Mouse (Mus musculus) lung, embryonic 15.5 days (tissue): ENCODE results near the gene Ngp. TPM values are rescaled to one million over a fixed set of nuclear protein-coding genes. Genes with fewer than 3 reads are reported as not detected.
A peak's percentile ranks its signal among the peaks of the same experiment; 100 is the strongest.

Source experiments
- ATAC-seq: fragments of 200-750 bp; cut with Nextera tagmentation; 2 replicates; pipeline ENCODE4 v1.8.0; 2017; ENCODE audit warnings: moderate number of reproducible peaks, borderline replicate concordance; ENCODE audit not compliant: low FRiP score, low TSS enrichment; ENCODE audit errors: extremely low read depth
- H3K27ac ChIP-seq: fragments of 300-500 bp; sonication (generic); 2 replicates; pipeline ENCODE4 v1.5.1; 2015; ENCODE audit warnings: moderate library complexity, mild to moderate bottlenecking, inconsistent platforms
- H3K27me3 ChIP-seq: fragments of 300-500 bp; sonication (generic); 2 replicates; pipeline ENCODE4 v1.6.1; 2015; ENCODE audit warnings: inconsistent platforms
- H3K36me3 ChIP-seq: fragments of 300-500 bp; sonication (generic); 2 replicates; pipeline ENCODE4 v1.6.1; 2015; ENCODE audit warnings: inconsistent platforms
- H3K4me1 ChIP-seq: fragments of 300-500 bp; sonication (generic); 2 replicates; pipeline ENCODE4 v1.6.1; 2015; ENCODE audit warnings: inconsistent platforms
- H3K4me2 ChIP-seq: fragments of 300-500 bp; sonication (generic); 2 replicates; pipeline ENCODE4 v1.6.1; 2015; ENCODE audit warnings: inconsistent platforms, mild to moderate bottlenecking, moderate library complexity
- H3K4me3 ChIP-seq: fragments of 300-500 bp; sonication (generic); 2 replicates; pipeline ENCODE4 v1.5.1; 2015; ENCODE audit warnings: mild to moderate bottlenecking, inconsistent platforms
- H3K9ac ChIP-seq: fragments of 300-500 bp; sonication (generic); 2 replicates; pipeline ENCODE4 v1.6.1; 2015; ENCODE audit warnings: inconsistent platforms
- H3K9me3 ChIP-seq: fragments of 300-500 bp; sonication (generic); 2 replicates; pipeline ENCODE4 v1.6.1; 2016; ENCODE audit warnings: inconsistent platforms
- WGBS: fragments of 180-500 bp; shearing (Covaris S2); methylation state at CpG from one replicate; pipeline ENCODE4 v1.1.7; 2015; 5-methylcytosine and 5-hydroxymethylcytosine counted together
- polyA plus RNA-seq: library from polyadenylated mRNA; unstranded; fragments of >200 nt; fragmentation: Nextera tagmentation; extraction: Ambion mirVana; gene quantifications from 2 replicates; pipeline ENCODE4 v1.2.1, GENCODE M21; 2015

The Ngp gene
- polyA plus RNA-seq, 1 experiment from 2014 or later, result 3.7 TPM

GRCm38 (mm10) chr9:110440049-110440448 lies 20.5 kb downstream of the Ngp start:
- Histone ChIP-seq H3K4me3 (no peak overlapping the region), H3K36me3 (0 out of 2 replicates have a peak, but pooled peaks cover 7% of the 10 kb centered on the region)
- no peak for ATAC-seq

GRCm38 (mm10) chr9:110440559-110440958 lies 21.0 kb downstream of the Ngp start:
- no peak overlapping the region for H3K4me2 ChIP-seq
- 80% methylated on average over 6 of the region's 6 CpGs for WGBS
- H3K9me3 ChIP-seq, result no peaks in the 10 kb centered on the region
- no peak overlapping the region for H3K9ac ChIP-seq
- no peak overlapping the region for H3K27ac ChIP-seq
- H3K36me3 ChIP-seq, result 0 out of 2 replicates have a peak, but pooled peaks cover 7% of the 10 kb centered on the region
- H3K4me3 ChIP-seq, result no peak overlapping the region
- no peaks in the 10 kb centered on the region for H3K4me1 ChIP-seq
- H3K27me3 ChIP-seq, result no peaks in the 10 kb centered on the region
- ATAC-seq, result no peak

More at GRCm38 (mm10) chr9:110440049-110440448, 20.5 kb downstream of the Ngp start:
- H3K4me1 ChIP-seq, result no peaks in the 10 kb centered on the region
- no peak overlapping the region for H3K9ac ChIP-seq
- H3K9me3 ChIP-seq, result no peaks in the 10 kb centered on the region
- H3K27me3 ChIP-seq, result no peaks in the 10 kb centered on the region
- H3K4me2 ChIP-seq, result no peak overlapping the region
- 38% methylated on average over 5 of the region's 5 CpGs for WGBS
- no peak overlapping the region for H3K27ac ChIP-seq

- H3K9ac ChIP-seq, result no peak overlapping the region
- 79% methylated on average over 15 of the region's 15 CpGs for WGBS
These were observed 28.8 kb downstream of the Ngp start for GRCm38 (mm10) chr9:110448356-110448755.

GRCm38 (mm10) chr9:110448857-110449617 lies 29.5 kb downstream of the Ngp start:
- no peak overlapping the region for H3K4me3 ChIP-seq
- H3K36me3 ChIP-seq, result 0 out of 2 replicates have a peak, but pooled peaks cover 7% of the 10 kb centered on the region
- H3K4me2 ChIP-seq, result no peak overlapping the region
- ATAC-seq, result peak; percentile 49; the same call in 1 of the 2 replicates
- no peaks in the 10 kb centered on the region for H3K4me1 ChIP-seq
- H3K27me3 ChIP-seq, result no peaks in the 10 kb centered on the region
- no peaks in the 10 kb centered on the region for H3K9me3 ChIP-seq
- no peak overlapping the region for H3K9ac ChIP-seq
- WGBS, result 20% methylated on average over 11 of the region's 11 CpGs
- no peak overlapping the region for H3K27ac ChIP-seq

More at GRCm38 (mm10) chr9:110448356-110448755, 28.8 kb downstream of the Ngp start:
- Histone ChIP-seq H3K27me3 (no peaks in the 10 kb centered on the region), H3K4me2 (no peak overlapping the region), H3K36me3 (0 out of 2 replicates have a peak, but pooled peaks cover 7% of the 10 kb centered on the region), H3K4me1 (no peaks in the 10 kb centered on the region), H3K4me3 (no peak overlapping the region), H3K27ac (no peak overlapping the region), H3K9me3 (no peaks in the 10 kb centered on the region)
- ATAC-seq, result no peak

- 64% methylated on average over 3 of the region's 3 CpGs for WGBS
- ATAC-seq, result no peak
- Histone ChIP-seq H3K36me3 (0 out of 2 replicates have a peak, but pooled peaks cover 7% of the 10 kb centered on the region), H3K27ac (no peak overlapping the region), H3K4me2 (no peak overlapping the region), H3K9me3 (no peaks in the 10 kb centered on the region), H3K4me1 (no peaks in the 10 kb centered on the region), H3K4me3 (no peak overlapping the region), H3K9ac (no peak overlapping the region), H3K27me3 (no peaks in the 10 kb centered on the region)
These were observed 33.0 kb downstream of the Ngp start for GRCm38 (mm10) chr9:110452523-110452922.

- H3K9ac ChIP-seq, result no peak overlapping the region
- H3K4me2 ChIP-seq, result no peak overlapping the region
- no peak overlapping the region for H3K4me3 ChIP-seq
- no peaks in the 10 kb centered on the region for H3K36me3 ChIP-seq
- H3K27ac ChIP-seq, result no peak overlapping the region
- H3K27me3 ChIP-seq, result no peaks in the 10 kb centered on the region
- ATAC-seq, result no peak
- no peaks in the 10 kb centered on the region for H3K9me3 ChIP-seq
- 87% methylated on average over 3 of the region's 3 CpGs for WGBS
- no peaks in the 10 kb centered on the region for H3K4me1 ChIP-seq
These were observed 38.4 kb downstream of the Ngp start for GRCm38 (mm10) chr9:110457926-110458325.

GRCm38 (mm10) chr9:110459145-110459727 lies 39.7 kb downstream of the Ngp start:
- no peak for ATAC-seq
- Histone ChIP-seq H3K27me3 (no peaks in the 10 kb centered on the region), H3K4me3 (no peak overlapping the region), H3K9me3 (no peaks in the 10 kb centered on the region), H3K4me2 (no peak overlapping the region), H3K27ac (no peak overlapping the region), H3K9ac (no peak overlapping the region), H3K4me1 (no peaks in the 10 kb centered on the region), H3K36me3 (no peaks in the 10 kb centered on the region)
- 29% methylated on average over 2 of the region's 2 CpGs for WGBS

GRCm38 (mm10) chr9:110460884-110461815 lies 41.6 kb downstream of the Ngp start:
- no peaks in the 10 kb centered on the region for H3K4me1 ChIP-seq
- no peak overlapping the region for H3K9ac ChIP-seq
- no peak for ATAC-seq
- no peaks in the 10 kb centered on the region for H3K9me3 ChIP-seq
- H3K27me3 ChIP-seq, result no peaks in the 10 kb centered on the region
- no peaks in the 10 kb centered on the region for H3K36me3 ChIP-seq
- H3K4me2 ChIP-seq, result no peak overlapping the region
- WGBS, result 71% methylated on average over 18 of the region's 18 CpGs
- H3K4me3 ChIP-seq, result no peak overlapping the region
- H3K27ac ChIP-seq, result no peak overlapping the region

- Histone ChIP-seq H3K27me3 (no peaks in the 10 kb centered on the region), H3K27ac (no peak overlapping the region), H3K4me2 (no peak overlapping the region), H3K4me3 (no peak overlapping the region), H3K9ac (no peak overlapping the region), H3K36me3 (no peaks in the 10 kb centered on the region), H3K9me3 (no peaks in the 10 kb centered on the region), H3K4me1 (no peaks in the 10 kb centered on the region)
- ATAC-seq, result no peak
- WGBS, result 63% methylated on average over 7 of the region's 7 CpGs
These were observed 42.8 kb downstream of the Ngp start for GRCm38 (mm10) chr9:110462321-110462720.

GRCm38 (mm10) chr9:110463983-110464591 lies 44.5 kb downstream of the Ngp start:
- Histone ChIP-seq H3K36me3 (no peaks in the 10 kb centered on the region), H3K9ac (no peak overlapping the region), H3K27ac (no peak overlapping the region), H3K9me3 (no peaks in the 10 kb centered on the region), H3K4me3 (no peak overlapping the region), H3K4me1 (no peaks in the 10 kb centered on the region), H3K27me3 (no peaks in the 10 kb centered on the region), H3K4me2 (no peak overlapping the region)
- WGBS, result 86% methylated on average over 6 of the region's 6 CpGs
- ATAC-seq, result no peak

- H3K9ac ChIP-seq, result no peak overlapping the region
- H3K4me3 ChIP-seq, result no peak overlapping the region
- 93% methylated on average over 6 of the region's 6 CpGs for WGBS
- no peaks in the 10 kb centered on the region for H3K27me3 ChIP-seq
- ATAC-seq, result no peak
- no peaks in the 10 kb centered on the region for H3K4me1 ChIP-seq
- H3K4me2 ChIP-seq, result no peak overlapping the region
- no peaks in the 10 kb centered on the region for H3K36me3 ChIP-seq
- H3K27ac ChIP-seq, result no peak overlapping the region
- H3K9me3 ChIP-seq, result no peaks in the 10 kb centered on the region
These were observed 45.8 kb downstream of the Ngp start for GRCm38 (mm10) chr9:110465336-110465735.
